Mouse (Mus musculus) forebrain, embryonic 12.5 days (tissue): ENCODE results near the gene Mrpl38. TPM values are rescaled to one million over a fixed set of nuclear protein-coding genes. Genes with fewer than 3 reads are reported as not detected.

Source experiments
- polyA plus RNA-seq: library from polyadenylated mRNA; unstranded; fragments of >200 nt; fragmentation: Nextera tagmentation; extraction: Ambion mirVana; gene quantifications from 2 replicates; pipeline ENCODE4 v1.2.1, GENCODE M21; 2016

The Mrpl38 gene
- polyA plus RNA-seq, 1 experiment from 2014 or later = 90.5 TPM

Other genes starting within 250 kb of the Mrpl38 start
- gene Smim5, start 238.9 kb downstream of the Mrpl38 start, polyA plus RNA-seq = 1.1 and 1.3 TPM in 2 replicates
- 0.49 and 1.1 TPM in 2 replicates for gene Smim6, start 226.9 kb downstream of the Mrpl38 start, polyA plus RNA-seq
- 56.8 and 61.9 TPM in 2 replicates for gene Sap30bp, start 205.6 kb downstream of the Mrpl38 start, polyA plus RNA-seq
- gene Recql5, start 205.4 kb downstream of the Mrpl38 start, polyA plus RNA-seq = 32.5 and 33.4 TPM in 2 replicates
- gene Itgb4, start 164.2 kb downstream of the Mrpl38 start, polyA plus RNA-seq = 0.94 and 1.0 TPM in 2 replicates
- gene Galk1, start 126.1 kb downstream of the Mrpl38 start, polyA plus RNA-seq = 98.3 and 107 TPM in 2 replicates
- gene H3f3b, start 110.9 kb downstream of the Mrpl38 start, polyA plus RNA-seq = 2,341 and 2,432 TPM in 2 replicates
- gene Unk, start 108.5 kb downstream of the Mrpl38 start, polyA plus RNA-seq = 47.9 and 50.4 TPM in 2 replicates
- 0.69 and 0.73 TPM in 2 replicates for gene Unc13d, start 60.9 kb downstream of the Mrpl38 start, polyA plus RNA-seq
- gene Wbp2, start 51.9 kb downstream of the Mrpl38 start, polyA plus RNA-seq = 92.3 and 101 TPM in 2 replicates
- gene Trim47, start 11.7 kb downstream of the Mrpl38 start, polyA plus RNA-seq = 2.7 and 3.2 TPM in 2 replicates
- 1.9 and 2.1 TPM in 2 replicates for gene Trim65, start 7.7 kb downstream of the Mrpl38 start, polyA plus RNA-seq
- 80.8 and 85.2 TPM in 2 replicates for gene Fbf1, start 29.3 kb upstream of the Mrpl38 start, polyA plus RNA-seq
- 55.9 and 57.4 TPM in 2 replicates for gene Ten1, start 60.0 kb upstream of the Mrpl38 start, polyA plus RNA-seq
- 36.0 and 36.8 TPM in 2 replicates for gene Acox1, start 60.2 kb upstream of the Mrpl38 start, polyA plus RNA-seq
- 0.61 and 0.65 TPM in 2 replicates for gene Evpl, start 99.2 kb upstream of the Mrpl38 start, polyA plus RNA-seq
- gene Srp68, start 135.3 kb upstream of the Mrpl38 start, polyA plus RNA-seq = 84.8 and 86.5 TPM in 2 replicates
- 0.19 and 0.46 TPM in 2 replicates for gene Galr2, start 142.1 kb upstream of the Mrpl38 start, polyA plus RNA-seq
- 73.3 and 78.8 TPM in 2 replicates for gene Exoc7, start 168.4 kb upstream of the Mrpl38 start, polyA plus RNA-seq
- gene Foxj1, start 196.5 kb upstream of the Mrpl38 start, polyA plus RNA-seq = 10.3 and 14.3 TPM in 2 replicates